Mouse (Mus musculus) kidney, embryonic 15.5 days (tissue): Measurements from ENCODE around the gene Susd5. TPM values are rescaled to one million over a fixed set of nuclear protein-coding genes. Genes with fewer than 3 reads are reported as not detected.

ENCODE experiments used
- ATAC-seq: fragments of 200-750 bp; cut with Nextera tagmentation; replicated peaks from 2 replicates; pipeline ENCODE4 v1.8.0; 2017; ENCODE audit warnings: moderate TSS enrichment; ENCODE audit not compliant: low FRiP score
- H3K27ac ChIP-seq: fragments of 300-500 bp; sonication (generic); 2 replicates; pipeline ENCODE4 v1.5.1; 2015; ENCODE audit warnings: mild to moderate bottlenecking, inconsistent platforms
- H3K27me3 ChIP-seq: fragments of 300-500 bp; sonication (generic); 2 replicates; pipeline ENCODE4 v1.6.1; 2015; ENCODE audit warnings: inconsistent platforms
- H3K36me3 ChIP-seq: fragments of 300-500 bp; sonication (generic); 2 replicates; pipeline ENCODE4 v1.6.1; 2015; ENCODE audit warnings: inconsistent platforms
- H3K4me1 ChIP-seq: fragments of 300-500 bp; sonication (generic); 2 replicates; pipeline ENCODE4 v1.6.1; 2015; ENCODE audit warnings: inconsistent platforms
- H3K4me2 ChIP-seq: fragments of 300-500 bp; sonication (generic); 2 replicates; pipeline ENCODE4 v1.6.1; 2015; ENCODE audit warnings: moderate library complexity, mild to moderate bottlenecking, inconsistent platforms
- H3K4me3 ChIP-seq: fragments of 300-500 bp; sonication (generic); replicated peaks from 2 replicates; pipeline ENCODE4 v1.5.1; 2015; ENCODE audit warnings: mild to moderate bottlenecking, inconsistent platforms
- H3K9ac ChIP-seq: fragments of 300-500 bp; sonication (generic); 2 replicates; pipeline ENCODE4 v1.6.1; 2015; ENCODE audit warnings: mild to moderate bottlenecking, inconsistent platforms
- H3K9me3 ChIP-seq: fragments of 300-500 bp; sonication (generic); replicated peaks from 2 replicates; pipeline ENCODE4 v1.6.1; 2016; ENCODE audit warnings: inconsistent platforms
- WGBS: fragments of 180-500 bp; shearing (Covaris S2); methylation state at CpG from one replicate; pipeline ENCODE4 v1.1.7; 2015; ENCODE audit warnings: mixed read lengths; 5-methylcytosine and 5-hydroxymethylcytosine counted together
- polyA plus RNA-seq: library from polyadenylated mRNA; unstranded; fragments of >200 nt; fragmentation: Nextera tagmentation; extraction: Ambion mirVana; gene quantifications from 2 replicates; pipeline ENCODE4 v1.2.1, GENCODE M21; 2015

The Susd5 gene
- polyA plus RNA-seq, 1 experiment from 2014 or later = 0.99 TPM

- no peaks in the 10 kb centered on the region for H3K9me3 ChIP-seq
- no peaks in the 10 kb centered on the region for H3K36me3 ChIP-seq
- no peak overlapping the region for H3K9ac ChIP-seq
- H3K4me1 ChIP-seq = 0 out of 2 replicates have a peak, but pooled peaks cover 11% of the 10 kb centered on the region
- 77% methylated on average over 4 of the region's 4 CpGs for WGBS
- no peak overlapping the region for H3K4me2 ChIP-seq
- ATAC-seq = no peak
- no peaks in the 10 kb centered on the region for H3K27me3 ChIP-seq
- H3K27ac ChIP-seq = no peak overlapping the region
- H3K4me3 ChIP-seq = no peak overlapping the region
Measured at GRCm38 (mm10) chr9:114040945-114041344, 16.0 kb upstream of the Susd5 start.

GRCm38 (mm10) chr9:114042490-114042889, 14.4 kb upstream of the Susd5 start:
- no peak for ATAC-seq
- 0 out of 2 replicates have a peak overlapping the region, but pooled peaks have one; percentile 14 for H3K27ac ChIP-seq
- no peaks in the 10 kb centered on the region for H3K36me3 ChIP-seq
- H3K9me3 ChIP-seq = no peaks in the 10 kb centered on the region
- no peak overlapping the region for H3K4me3 ChIP-seq
- H3K4me2 ChIP-seq = peak overlapping the region; percentile 33
- H3K9ac ChIP-seq = no peak overlapping the region
- 0 out of 2 replicates have a peak, but pooled peaks cover 11% of the 10 kb centered on the region for H3K4me1 ChIP-seq
- 45% methylated on average over 6 of the region's 6 CpGs for WGBS
- no peaks in the 10 kb centered on the region for H3K27me3 ChIP-seq

- ATAC-seq = no peak
- no peak overlapping the region for H3K27ac ChIP-seq
- no peak overlapping the region for H3K9ac ChIP-seq
- WGBS = 61% methylated on average over 3 of the region's 3 CpGs
- H3K27me3 ChIP-seq = no peaks in the 10 kb centered on the region
- no peaks in the 10 kb centered on the region for H3K36me3 ChIP-seq
- H3K4me3 ChIP-seq = no peak overlapping the region
- H3K9me3 ChIP-seq = no peaks in the 10 kb centered on the region
- H3K4me1 ChIP-seq = 0 out of 2 replicates have a peak, but pooled peaks cover 11% of the 10 kb centered on the region
- H3K4me2 ChIP-seq = no peak overlapping the region
Measured at GRCm38 (mm10) chr9:114044446-114044845, 12.5 kb upstream of the Susd5 start.

GRCm38 (mm10) chr9:114046028-114046427, 10.9 kb upstream of the Susd5 start, which contains the start of gene Fbxl2:
Gene Fbxl2 (minus strand): TSS chr9:114046191.
- no peaks in the 10 kb centered on the region for H3K36me3 ChIP-seq
- H3K9ac ChIP-seq = no peak within 1 kb of the TSS
- H3K27me3 ChIP-seq = no peaks in the 10 kb centered on the region
- no peak within 1 kb of the TSS for H3K4me3 ChIP-seq
- WGBS = 83% methylated on average over 10 of the region's 10 CpGs
- no peak within 1 kb of the TSS for H3K4me2 ChIP-seq
- no peaks in the 10 kb centered on the region for H3K9me3 ChIP-seq
- H3K4me1 ChIP-seq = 0 out of 2 replicates have a peak, but pooled peaks cover 11% of the 10 kb centered on the region
- H3K27ac ChIP-seq = no peak within 1 kb of the TSS
- ATAC-seq = no peak

- H3K4me2 ChIP-seq = no peak overlapping the region
- H3K27ac ChIP-seq = no peak overlapping the region
- no peaks in the 10 kb centered on the region for H3K27me3 ChIP-seq
- no peaks in the 10 kb centered on the region for H3K9me3 ChIP-seq
- no peak for ATAC-seq
- H3K9ac ChIP-seq = no peak overlapping the region
- 0 out of 2 replicates have a peak, but pooled peaks cover 15% of the 10 kb centered on the region for H3K4me1 ChIP-seq
- WGBS = 92% methylated on average over 7 of the region's 7 CpGs
- no peak overlapping the region for H3K4me3 ChIP-seq
- no peaks in the 10 kb centered on the region for H3K36me3 ChIP-seq
Measured at GRCm38 (mm10) chr9:114046676-114047075, 10.3 kb upstream of the Susd5 start.

GRCm38 (mm10) chr9:114050106-114050505, 6.8 kb upstream of the Susd5 start:
- 86% methylated on average over 7 of the region's 7 CpGs for WGBS
- H3K4me1 ChIP-seq = 0 out of 2 replicates have a peak, but pooled peaks cover 5% of the 10 kb centered on the region
- H3K4me3 ChIP-seq = no peak overlapping the region
- H3K9ac ChIP-seq = no peak overlapping the region
- H3K27me3 ChIP-seq = peaks cover 2% of the 10 kb centered on the region
- ATAC-seq = no peak
- H3K9me3 ChIP-seq = no peaks in the 10 kb centered on the region
- H3K4me2 ChIP-seq = no peak overlapping the region
- H3K27ac ChIP-seq = no peak overlapping the region
- H3K36me3 ChIP-seq = no peaks in the 10 kb centered on the region

- no peak overlapping the region for H3K4me3 ChIP-seq
- H3K27me3 ChIP-seq = peaks cover 9% of the 10 kb centered on the region
- H3K27ac ChIP-seq = no peak overlapping the region
- ATAC-seq = no peak
- WGBS = 88% methylated on average over 16 of the region's 16 CpGs
- no peak overlapping the region for H3K9ac ChIP-seq
- 0 out of 2 replicates have a peak, but pooled peaks cover 5% of the 10 kb centered on the region for H3K4me1 ChIP-seq
- no peaks in the 10 kb centered on the region for H3K36me3 ChIP-seq
- no peak overlapping the region for H3K4me2 ChIP-seq
- H3K9me3 ChIP-seq = no peaks in the 10 kb centered on the region
Measured at GRCm38 (mm10) chr9:114050778-114051177, 6.2 kb upstream of the Susd5 start.

- Histone ChIP-seq H3K27me3 (peaks cover 21% of the 10 kb centered on the region), H3K27ac (no peak overlapping the region), H3K9me3 (no peaks in the 10 kb centered on the region), H3K36me3 (no peaks in the 10 kb centered on the region), H3K4me1 (peaks cover 5% of the 10 kb centered on the region; the same call in 1 of the 2 replicates), H3K4me2 (no peak overlapping the region), H3K4me3 (no peak overlapping the region), H3K9ac (no peak overlapping the region)
- ATAC-seq = peak; percentile 26; the same call in 1 of the 2 replicates
- 78% methylated on average over 4 of the region's 4 CpGs for WGBS
Measured at GRCm38 (mm10) chr9:114052031-114052430, 4.9 kb upstream of the Susd5 start.

- Histone ChIP-seq H3K4me1 (peaks cover 14% of the 10 kb centered on the region), H3K27me3 (peaks cover 30% of the 10 kb centered on the region), H3K36me3 (no peaks in the 10 kb centered on the region), H3K9ac (no peak overlapping the region), H3K4me3 (no peak overlapping the region), H3K4me2 (no peak overlapping the region), H3K9me3 (no peaks in the 10 kb centered on the region), H3K27ac (no peak overlapping the region)
- 71% methylated on average over 6 of the region's 6 CpGs for WGBS
- no peak for ATAC-seq
Measured at GRCm38 (mm10) chr9:114052866-114053265, 4.1 kb upstream of the Susd5 start.

- 57% methylated on average over 12 of the region's 12 CpGs for WGBS
- Histone ChIP-seq H3K36me3 (no peaks in the 10 kb centered on the region), H3K4me2 (no peak overlapping the region), H3K27ac (no peak overlapping the region), H3K9me3 (no peaks in the 10 kb centered on the region), H3K4me3 (no peak overlapping the region), H3K27me3 (no peaks in the 10 kb centered on the region), H3K9ac (no peak overlapping the region), H3K4me1 (no peaks in the 10 kb centered on the region)
- no peak for ATAC-seq
Measured at GRCm38 (mm10) chr9:114068494-114069053, 11.6 kb downstream of the Susd5 start.

GRCm38 (mm10) chr9:114069372-114069771, 12.4 kb downstream of the Susd5 start:
- H3K27me3 ChIP-seq = no peaks in the 10 kb centered on the region

GRCm38 (mm10) chr9:114073681-114074080, 16.7 kb downstream of the Susd5 start:
- H3K9ac ChIP-seq = no peak overlapping the region
- no peaks in the 10 kb centered on the region for H3K9me3 ChIP-seq
- H3K4me3 ChIP-seq = no peak overlapping the region
- no peak for ATAC-seq
- H3K4me1 ChIP-seq = no peaks in the 10 kb centered on the region
- no peak overlapping the region for H3K4me2 ChIP-seq
- H3K27me3 ChIP-seq = no peaks in the 10 kb centered on the region
- 87% methylated on average over 19 of the region's 19 CpGs for WGBS
- H3K27ac ChIP-seq = no peak overlapping the region
- H3K36me3 ChIP-seq = no peaks in the 10 kb centered on the region

More at GRCm38 (mm10) chr9:114069372-114069771, 12.4 kb downstream of the Susd5 start:
- ATAC-seq = peak; percentile 67; the same call in 1 of the 2 replicates
- no peaks in the 10 kb centered on the region for H3K4me1 ChIP-seq
- no peak overlapping the region for H3K4me3 ChIP-seq
- 54% methylated on average over 6 of the region's 6 CpGs for WGBS
- no peak overlapping the region for H3K9ac ChIP-seq
- H3K4me2 ChIP-seq = no peak overlapping the region
- no peaks in the 10 kb centered on the region for H3K9me3 ChIP-seq
- H3K36me3 ChIP-seq = no peaks in the 10 kb centered on the region
- no peak overlapping the region for H3K27ac ChIP-seq
